Mouse (Mus musculus): Measurements from ENCODE around the gene Minpp1. TPM values are rescaled to one million over a fixed set of nuclear protein-coding genes. Genes with fewer than 3 reads are reported as not detected.

The Minpp1 gene
- polyA plus RNA-seq, 1 experiment: 22.9 TPM

DNA sequence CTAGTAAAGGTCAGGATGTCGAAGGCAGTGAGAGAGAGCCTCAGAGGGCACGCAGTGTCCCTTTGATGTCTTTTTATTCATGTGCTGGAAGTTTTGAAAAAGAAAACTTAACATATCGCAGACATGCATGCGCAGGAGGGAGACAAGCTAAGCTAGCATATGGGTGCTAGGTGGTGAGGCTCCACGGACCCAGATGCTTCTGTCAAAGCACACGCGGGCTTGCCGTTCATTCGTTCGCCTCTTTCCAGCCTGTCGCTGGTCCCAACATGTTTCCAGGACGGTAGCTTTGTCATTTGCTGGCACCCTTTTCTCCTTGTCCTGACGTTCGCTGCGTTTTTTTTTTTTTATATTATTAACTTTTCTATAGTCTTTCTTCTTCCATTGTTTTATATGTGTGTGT is 62.6 kb downstream of the Minpp1 start:
- no peaks in the 10 kb centered on the region for H3K79me2 ChIP-seq (ENCODE audit: control insufficient read depth, insufficient read depth)
- no peak overlapping the region for H3K4me2 ChIP-seq (ENCODE audit: low read depth)
- no peak overlapping the region for H3ac ChIP-seq (ENCODE audit: control insufficient read depth, insufficient read length)
- no peak overlapping the region for H3K4me3 ChIP-seq
- no peak for TF ChIP-seq REST (IDR thresholded peaks at IDR 0.05; ENCODE audit: insufficient read depth, insufficient read length)
- TF ChIP-seq CEBPB (IDR thresholded peaks at IDR 0.05; ENCODE audit: insufficient read depth, poor library complexity, severe bottlenecking): no peak
- TF ChIP-seq TCF12 (IDR thresholded peaks at IDR 0.05; ENCODE audit: insufficient read depth, poor library complexity, severe bottlenecking): no peak
- TF ChIP-seq POLR2AphosphoS2 (IDR thresholded peaks at IDR 0.05; ENCODE audit: insufficient read length, low read depth): no peak
- no peak for TF ChIP-seq TCF3 (IDR thresholded peaks at IDR 0.05; ENCODE audit: insufficient read length, low read depth)
- no peaks in the 10 kb centered on the region for H3K36me3 ChIP-seq (ENCODE audit: control insufficient read depth, insufficient read depth)
- no peaks in the 10 kb centered on the region for H3K27me3 ChIP-seq (ENCODE audit: control insufficient read depth, insufficient read depth, insufficient read length)

DNA sequence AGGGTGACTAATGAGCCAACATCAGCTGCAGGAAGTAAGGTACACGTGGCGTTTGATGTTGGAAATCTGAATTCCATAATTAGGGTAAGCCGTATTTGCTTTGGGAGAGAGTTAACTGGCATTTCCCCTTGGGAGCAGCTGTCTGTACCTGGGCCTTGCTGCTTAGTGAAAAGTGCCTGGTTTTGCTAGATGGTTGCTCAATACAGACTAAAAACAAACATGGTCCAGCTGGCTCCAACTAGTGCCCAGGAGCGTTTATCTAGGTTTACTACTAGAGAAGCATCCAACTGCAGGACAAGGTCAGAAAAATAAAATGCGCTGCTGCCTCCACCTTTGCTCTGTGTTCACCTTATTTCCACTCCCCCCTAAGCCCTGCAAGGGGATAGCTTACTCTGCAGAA is 64.9 kb downstream of the Minpp1 start:
- Histone ChIP-seq H3ac (ENCODE audit: control insufficient read depth, insufficient read length) (no peak overlapping the region), H3K4me3 (no peak overlapping the region), H3K27me3 (ENCODE audit: control insufficient read depth, insufficient read depth, insufficient read length) (no peaks in the 10 kb centered on the region), H3K36me3 (ENCODE audit: control insufficient read depth, insufficient read depth) (no peaks in the 10 kb centered on the region), H3K79me2 (ENCODE audit: control insufficient read depth, insufficient read depth) (no peaks in the 10 kb centered on the region), H3K4me2 (ENCODE audit: low read depth) (no peak overlapping the region)
- no peak for TF ChIP-seq MYOD1 (IDR thresholded peaks at IDR 0.05; ENCODE audit: control insufficient read depth in 1 of 3, insufficient read length in 2 of 3, low read depth in 2 of 3)
- TF ChIP-seq REST (IDR thresholded peaks at IDR 0.05; ENCODE audit: insufficient read depth, insufficient read length): no peak

DNA sequence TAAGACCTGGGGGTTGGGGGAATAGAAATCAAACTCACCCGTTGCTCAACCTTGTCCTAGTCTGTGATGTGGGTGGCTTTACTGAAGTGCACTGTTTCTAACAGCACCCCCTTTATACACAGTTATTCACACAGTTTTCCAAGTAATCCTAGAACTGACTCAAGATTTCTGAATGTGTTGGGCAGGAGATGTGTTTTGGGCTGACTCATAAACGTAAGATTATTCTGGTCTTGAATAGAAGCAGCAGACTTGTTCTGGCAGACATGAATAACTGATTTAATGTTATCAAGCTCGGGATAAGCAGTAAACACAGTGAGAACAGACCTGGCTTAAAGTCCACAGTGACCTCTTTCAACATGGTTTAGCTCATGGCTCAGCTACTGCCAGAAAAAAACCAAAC is 65.9 kb downstream of the Minpp1 start:
- Histone ChIP-seq H3K36me3 (ENCODE audit: control insufficient read depth, insufficient read depth) (no peaks in the 10 kb centered on the region), H3K27me3 (ENCODE audit: control insufficient read depth, insufficient read depth, insufficient read length) (no peaks in the 10 kb centered on the region), H3K4me2 (ENCODE audit: low read depth) (no peak overlapping the region), H3K79me2 (ENCODE audit: control insufficient read depth, insufficient read depth) (no peaks in the 10 kb centered on the region), H3K4me3 (no peak overlapping the region), H3ac (ENCODE audit: control insufficient read depth, insufficient read length) (no peak overlapping the region)
- no peak for TF ChIP-seq MAX (IDR thresholded peaks at IDR 0.05; ENCODE audit: low read depth)
- TF ChIP-seq USF1 (IDR thresholded peaks at IDR 0.05; ENCODE audit: low read depth): no peak
- no peak for TF ChIP-seq REST (IDR thresholded peaks at IDR 0.05; ENCODE audit: insufficient read depth, insufficient read length)
- no peak for TF ChIP-seq SRF (IDR thresholded peaks at IDR 0.05; ENCODE audit: control insufficient read depth, insufficient read length, low read depth)
- TF ChIP-seq MYOG (IDR thresholded peaks at IDR 0.05; ENCODE audit: control insufficient read depth in 1 of 3, insufficient read depth in 1 of 3, insufficient read length in 2 of 3, low read depth in 2 of 3): no peak
- TF ChIP-seq E2F4 (IDR thresholded peaks at IDR 0.05; ENCODE audit: insufficient read depth): no peak
- TF ChIP-seq POLR2AphosphoS2 (IDR thresholded peaks at IDR 0.05; ENCODE audit: insufficient read length, low read depth): no peak
- no peak for TF ChIP-seq CEBPB (IDR thresholded peaks at IDR 0.05; ENCODE audit: insufficient read depth, poor library complexity, severe bottlenecking)
- no peak for TF ChIP-seq MYOD1 (IDR thresholded peaks at IDR 0.05; ENCODE audit: control insufficient read depth in 1 of 3, insufficient read length in 2 of 3, low read depth in 2 of 3)
- no peak for TF ChIP-seq TCF12 (IDR thresholded peaks at IDR 0.05; ENCODE audit: insufficient read depth, poor library complexity, severe bottlenecking)
- TF ChIP-seq POLR2A (IDR thresholded peaks at IDR 0.05; ENCODE audit: insufficient read length, low read depth): no peak
- no peak for TF ChIP-seq TCF3 (IDR thresholded peaks at IDR 0.05; ENCODE audit: insufficient read length, low read depth)

DNA sequence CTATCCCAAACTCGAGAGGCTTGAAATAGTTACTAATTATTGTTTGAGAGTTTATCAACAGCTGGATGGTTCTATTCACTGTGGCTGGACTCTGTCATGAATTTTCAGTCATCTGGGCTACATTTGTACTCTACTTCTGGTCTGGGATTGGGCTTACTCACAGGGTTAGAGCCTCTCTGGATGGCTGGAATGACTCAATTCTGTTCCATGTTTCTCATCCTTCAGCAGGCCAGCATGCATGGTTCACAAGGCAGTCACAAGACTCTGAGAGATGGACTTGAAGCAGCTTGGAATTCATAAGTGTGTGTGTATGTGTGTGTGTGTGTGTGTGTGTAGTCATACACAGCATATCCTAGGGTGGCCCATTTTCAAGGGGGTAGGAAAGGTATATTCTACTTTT is 66.5 kb downstream of the Minpp1 start:
- Histone ChIP-seq H3K4me2 (ENCODE audit: low read depth) (no peak overlapping the region), H3K27me3 (ENCODE audit: control insufficient read depth, insufficient read depth, insufficient read length) (no peaks in the 10 kb centered on the region), H3ac (ENCODE audit: control insufficient read depth, insufficient read length) (no peak overlapping the region), H3K36me3 (ENCODE audit: control insufficient read depth, insufficient read depth) (no peaks in the 10 kb centered on the region), H3K4me3 (no peak overlapping the region), H3K79me2 (ENCODE audit: control insufficient read depth, insufficient read depth) (no peaks in the 10 kb centered on the region)
- TF ChIP-seq POLR2AphosphoS2 (IDR thresholded peaks at IDR 0.05; ENCODE audit: insufficient read length, low read depth) (no peak), MAX (IDR thresholded peaks at IDR 0.05; ENCODE audit: low read depth) (no peak), TCF12 (IDR thresholded peaks at IDR 0.05; ENCODE audit: insufficient read depth, poor library complexity, severe bottlenecking) (no peak), POLR2A (IDR thresholded peaks at IDR 0.05; ENCODE audit: insufficient read length, low read depth) (no peak), MYOG (IDR thresholded peaks at IDR 0.05; ENCODE audit: control insufficient read depth in 1 of 3, insufficient read depth in 1 of 3, insufficient read length in 2 of 3, low read depth in 2 of 3) (no peak), USF1 (IDR thresholded peaks at IDR 0.05; ENCODE audit: low read depth) (no peak), MYOD1 (IDR thresholded peaks at IDR 0.05; ENCODE audit: control insufficient read depth in 1 of 3, insufficient read length in 2 of 3, low read depth in 2 of 3) (no peak), E2F4 (IDR thresholded peaks at IDR 0.05; ENCODE audit: insufficient read depth) (no peak), CEBPB (IDR thresholded peaks at IDR 0.05; ENCODE audit: insufficient read depth, poor library complexity, severe bottlenecking) (no peak), TCF3 (IDR thresholded peaks at IDR 0.05; ENCODE audit: insufficient read length, low read depth) (no peak), REST (IDR thresholded peaks at IDR 0.05; ENCODE audit: insufficient read depth, insufficient read length) (no peak), SRF (IDR thresholded peaks at IDR 0.05; ENCODE audit: control insufficient read depth, insufficient read length, low read depth) (no peak)

DNA sequence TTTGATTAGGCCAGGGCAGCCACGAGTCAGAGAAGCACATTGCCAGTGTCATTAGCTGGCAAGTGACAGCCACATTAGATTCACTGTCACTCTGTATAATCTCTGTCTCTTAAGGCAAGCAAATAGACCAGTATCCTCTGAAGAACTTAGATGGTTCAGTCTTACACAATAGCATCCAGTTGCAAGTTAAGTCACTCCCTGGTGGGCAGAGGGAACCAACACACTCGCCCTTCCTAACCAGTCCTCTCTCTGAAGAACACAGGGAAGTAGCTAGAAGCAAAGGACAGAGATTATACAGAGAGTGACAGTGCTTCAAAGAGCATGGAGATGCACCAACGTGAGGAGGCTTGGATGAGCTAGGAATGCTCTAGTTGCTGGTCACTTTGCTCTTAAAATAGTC is 67.7 kb downstream of the Minpp1 start:
- H3K27me3 ChIP-seq (ENCODE audit: control insufficient read depth, insufficient read depth, insufficient read length): no peaks in the 10 kb centered on the region
- H3K36me3 ChIP-seq (ENCODE audit: control insufficient read depth, insufficient read depth): no peaks in the 10 kb centered on the region
- H3ac ChIP-seq (ENCODE audit: control insufficient read depth, insufficient read length): no peak overlapping the region
- no peak overlapping the region for H3K4me3 ChIP-seq
- no peak for TF ChIP-seq MAX (IDR thresholded peaks at IDR 0.05; ENCODE audit: low read depth)
- no peak for TF ChIP-seq USF1 (IDR thresholded peaks at IDR 0.05; ENCODE audit: low read depth)
- TF ChIP-seq CEBPB (IDR thresholded peaks at IDR 0.05; ENCODE audit: insufficient read depth, poor library complexity, severe bottlenecking): no peak
- no peak for TF ChIP-seq REST (IDR thresholded peaks at IDR 0.05; ENCODE audit: insufficient read depth, insufficient read length)
- TF ChIP-seq MYOD1 (IDR thresholded peaks at IDR 0.05; ENCODE audit: control insufficient read depth in 1 of 3, insufficient read length in 2 of 3, low read depth in 2 of 3): no peak
- TF ChIP-seq SRF (IDR thresholded peaks at IDR 0.05; ENCODE audit: control insufficient read depth, insufficient read length, low read depth): no peak
- TF ChIP-seq POLR2A (IDR thresholded peaks at IDR 0.05; ENCODE audit: insufficient read length, low read depth): no peak
- H3K4me2 ChIP-seq (ENCODE audit: low read depth): no peak overlapping the region
- no peaks in the 10 kb centered on the region for H3K79me2 ChIP-seq (ENCODE audit: control insufficient read depth, insufficient read depth)

All from myocyte (in vitro differentiated cells).